Mouse (Mus musculus): ENCODE data around the gene Tagln2. TPM values are rescaled to one million over a fixed set of nuclear protein-coding genes. Genes with fewer than 3 reads are reported as not detected.
A peak's percentile ranks its signal among the peaks of the same experiment; 100 is the strongest.

Gene Tagln2
- total RNA-seq, 2 experiments from 2014 or later: 64.7 to 65.1 TPM

GRCm38 (mm10) chr1:172525027-172525764 is 25.3 kb downstream of the Tagln2 start:
- no peak for DNase-seq (ENCODE audit: low spot score in 2 of 2)

GRCm38 (mm10) chr1:172525971-172526370 is 26.1 kb downstream of the Tagln2 start:
- DNase-seq (ENCODE audit: low spot score in 2 of 2): no peak

GRCm38 (mm10) chr1:172526380-172527081 is 26.7 kb downstream of the Tagln2 start:
- DNase-seq (ENCODE audit: low spot score in 2 of 2): no peak

- DNase-seq (ENCODE audit: low spot score in 2 of 2): no peak
Measured at GRCm38 (mm10) chr1:172527431-172527830, 27.6 kb downstream of the Tagln2 start.

- DNase-seq (ENCODE audit: low spot score in 2 of 2): peak; percentile 86 to 91
Measured at GRCm38 (mm10) chr1:172528701-172529100, 28.9 kb downstream of the Tagln2 start.

- DNase-seq (ENCODE audit: low spot score in 2 of 2): no peak
Measured at GRCm38 (mm10) chr1:172530544-172531220, 30.8 kb downstream of the Tagln2 start.

GRCm38 (mm10) chr1:172532551-172532950 is 32.7 kb downstream of the Tagln2 start:
- DNase-seq (ENCODE audit: low spot score in 2 of 2): no peak

- no peak for DNase-seq (ENCODE audit: low spot score in 2 of 2)
Measured at GRCm38 (mm10) chr1:172535116-172535515, 35.3 kb downstream of the Tagln2 start.

- DNase-seq (ENCODE audit: low spot score in 2 of 2): no peak
Measured at GRCm38 (mm10) chr1:172539827-172540226, 40.0 kb downstream of the Tagln2 start.

- no peak for DNase-seq (ENCODE audit: low spot score in 2 of 2)
Measured at GRCm38 (mm10) chr1:172540283-172540820, 40.5 kb downstream of the Tagln2 start.

GRCm38 (mm10) chr1:172546062-172546461 is 46.2 kb downstream of the Tagln2 start:
- no peak for DNase-seq (ENCODE audit: low spot score in 2 of 2)

- no peak for DNase-seq (ENCODE audit: low spot score in 2 of 2)
Measured at GRCm38 (mm10) chr1:172548501-172548900, 48.7 kb downstream of the Tagln2 start.

GRCm38 (mm10) chr1:172549314-172549713 is 49.5 kb downstream of the Tagln2 start:
- DNase-seq (ENCODE audit: low spot score in 2 of 2): no peak

GRCm38 (mm10) chr1:172549717-172550116 is 49.9 kb downstream of the Tagln2 start:
- DNase-seq (ENCODE audit: low spot score in 2 of 2): no peak

- no peak for DNase-seq (ENCODE audit: low spot score in 2 of 2)
Measured at GRCm38 (mm10) chr1:172550551-172550951, 50.7 kb downstream of the Tagln2 start.

- DNase-seq (ENCODE audit: low spot score in 2 of 2): no peak
Measured at GRCm38 (mm10) chr1:172551009-172551408, 51.2 kb downstream of the Tagln2 start.

GRCm38 (mm10) chr1:172552623-172553022 is 52.8 kb downstream of the Tagln2 start:
- DNase-seq (ENCODE audit: low spot score in 2 of 2): no peak

- no peak for DNase-seq (ENCODE audit: low spot score in 2 of 2)
Measured at GRCm38 (mm10) chr1:172555638-172556037, 55.8 kb downstream of the Tagln2 start, which contains the start of gene Vsig8. TSS of gene Vsig8 (plus strand) at chr1:172555938.
